Mouse (Mus musculus) layer of hippocampus, adult 18-20 months (tissue): ENCODE measurements around the gene Tmem44. TPM values are rescaled to one million over a fixed set of nuclear protein-coding genes. Genes with fewer than 3 reads are reported as not detected.

Experiments used
- DNase-seq, 2 experiments: peaks; one replicate each; pipeline ENCODE4 v3.0.0; 2022; ENCODE audit warnings: low spot score in 2 of 2
- long read RNA-seq: library from polyadenylated mRNA; stranded (forward); transcript quantifications from one replicate; pipeline ENCODE4 v2.0.0, GENCODE M21; 2021
- total RNA-seq, 2 experiments: library from RNA; stranded (reverse); gene quantifications; 2 replicates each; pipeline ENCODE4 v1.2.3; 2021

Tmem44 gene
- 10 to 100 TPM; 27.9 to 33.1 TPM for total RNA-seq
- long read RNA-seq, full-length matches to known transcripts: 7 of 21 reads
- long read RNA-seq, partial matches to known transcripts: 2 of 21 reads
- long read RNA-seq, other reads (novel, unspliced or antisense): 12 of 21 reads

- no peak for DNase-seq
Measured at GRCm38 (mm10) chr16:30550748-30551192, at the start of gene Tmem44. Gene Tmem44 (minus strand): TSS chr16:30550842.

- DNase-seq: peak; percentile 68 to 80
Measured at GRCm38 (mm10) chr16:30599491-30600268, 49.0 kb upstream of the Tmem44 start, which contains the start of gene Fam43a. Gene Fam43a (plus strand): TSS chr16:30599723.

GRCm38 (mm10) chr16:30596959-30597681 is 46.5 kb upstream of the Tmem44 start:
- peak; percentile 85 to 98 for DNase-seq

- DNase-seq: peak; percentile 55 to 87
Measured at GRCm38 (mm10) chr16:30595835-30596557, 45.4 kb upstream of the Tmem44 start.

- no peak for DNase-seq
Measured at GRCm38 (mm10) chr16:30595356-30595755, 44.7 kb upstream of the Tmem44 start.

GRCm38 (mm10) chr16:30591990-30592389 is 41.3 kb upstream of the Tmem44 start:
- no peak for DNase-seq

GRCm38 (mm10) chr16:30590264-30591209 is 39.9 kb upstream of the Tmem44 start:
- DNase-seq: no peak

- peak; percentile 81 to 91 for DNase-seq
Measured at GRCm38 (mm10) chr16:30587494-30588327, 37.1 kb upstream of the Tmem44 start, which contains the start of gene Lsg1. Gene Lsg1 (minus strand): TSS chr16:30587592.

GRCm38 (mm10) chr16:30586935-30587493 is 36.4 kb upstream of the Tmem44 start:
- DNase-seq: no peak

GRCm38 (mm10) chr16:30580765-30581164 is 30.1 kb upstream of the Tmem44 start:
- DNase-seq: no peak

GRCm38 (mm10) chr16:30576392-30576791 is 25.8 kb upstream of the Tmem44 start:
- peak; percentile 31 to 79 for DNase-seq

GRCm38 (mm10) chr16:30575815-30576214 is 25.2 kb upstream of the Tmem44 start:
- no peak for DNase-seq

- DNase-seq: no peak
Measured at GRCm38 (mm10) chr16:30572239-30572638, 21.6 kb upstream of the Tmem44 start.

GRCm38 (mm10) chr16:30571378-30571777 is 20.7 kb upstream of the Tmem44 start:
- DNase-seq: no peak

- no peak for DNase-seq
Measured at GRCm38 (mm10) chr16:30570173-30570572, 19.5 kb upstream of the Tmem44 start.

GRCm38 (mm10) chr16:30565631-30566030 is 15.0 kb upstream of the Tmem44 start:
- no peak for DNase-seq

- no peak for DNase-seq
Measured at GRCm38 (mm10) chr16:30560601-30561000, 10.0 kb upstream of the Tmem44 start.

- no peak for DNase-seq
Measured at GRCm38 (mm10) chr16:30559312-30559992, 8.8 kb upstream of the Tmem44 start.
